Mouse (Mus musculus) neural tube, embryonic 10.5 days (tissue): ENCODE measurements at regions not wholly inside any gene's neighbourhood (a gene's known extent, or its start where the extent isn't known, plus 50 kb on each side); places are given as distances from the start of the nearest gene placed in this dataset.
A peak's percentile ranks its signal among the peaks of the same experiment; 100 is the strongest.

Experiments used
- DNase-seq: peaks from one replicate; pipeline ENCODE4 v3.0.0-alpha.2; 2017; ENCODE audit warnings: low spot score; ENCODE audit errors: extremely low spot score

DNA sequence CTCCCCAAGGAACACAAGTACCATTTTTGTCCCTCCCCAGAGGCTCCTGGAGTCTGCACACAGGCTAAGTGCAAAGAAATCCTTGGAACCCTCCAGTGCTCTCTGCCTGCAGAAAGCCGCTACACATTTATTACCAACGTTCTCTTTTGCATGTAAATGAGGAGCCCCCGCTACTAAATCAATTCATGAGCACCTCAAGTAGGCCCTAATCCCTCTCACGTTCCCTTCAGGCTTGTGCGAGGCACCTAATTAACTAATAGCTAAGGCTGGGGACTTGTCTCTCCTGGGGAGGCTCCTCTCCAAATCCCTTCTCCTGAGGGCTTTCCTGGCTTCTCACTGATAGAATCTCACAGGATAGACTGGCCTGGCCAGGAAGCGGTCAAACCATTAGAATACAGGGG is 568.6 kb upstream of the Adam5 start:
- no peak for DNase-seq

DNA sequence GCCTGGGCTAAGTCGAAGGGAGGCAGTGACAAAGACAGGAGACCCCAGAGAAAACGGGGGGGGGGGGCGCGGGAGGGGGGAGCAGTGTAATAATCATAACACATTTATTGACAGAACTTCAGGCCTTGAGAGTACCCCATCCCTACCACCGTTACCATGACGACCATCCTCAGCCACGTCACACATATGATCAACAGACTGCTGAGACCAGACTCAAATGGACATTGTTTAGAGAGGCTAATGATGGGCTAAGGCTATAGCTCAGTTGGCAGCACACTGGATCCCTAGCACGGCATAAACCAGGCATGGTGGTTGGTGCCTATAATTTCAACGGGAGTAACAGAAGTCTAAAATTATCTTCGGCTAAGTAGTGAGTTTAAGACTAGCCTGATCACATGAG is 565.8 kb upstream of the Adam5 start:
- no peak for DNase-seq

DNA sequence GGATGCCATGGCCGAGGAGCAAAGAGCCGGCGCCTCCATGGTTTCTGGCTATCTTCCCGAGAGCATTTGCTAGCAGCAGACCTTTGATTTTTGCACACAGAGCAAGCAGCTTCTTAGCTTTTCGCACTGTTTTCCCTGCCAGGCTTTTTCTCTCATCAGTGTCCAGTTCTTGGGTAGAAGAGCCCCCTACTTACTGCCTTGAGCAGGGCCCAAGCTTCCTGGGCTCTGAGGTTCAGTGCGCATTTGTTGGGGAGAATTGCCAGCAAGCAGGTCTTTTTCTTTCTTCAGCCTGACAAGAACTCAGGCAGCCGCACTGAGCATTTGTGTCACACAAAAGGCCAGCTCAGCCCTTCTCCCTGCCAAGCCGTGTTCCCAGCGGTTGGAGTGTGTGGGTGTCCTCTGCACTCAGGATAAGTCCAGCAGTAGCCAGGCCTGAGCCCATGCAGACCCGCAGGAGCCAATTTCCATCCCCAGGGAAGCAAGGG is 565.2 kb upstream of the Adam5 start:
- no peak for DNase-seq

DNA sequence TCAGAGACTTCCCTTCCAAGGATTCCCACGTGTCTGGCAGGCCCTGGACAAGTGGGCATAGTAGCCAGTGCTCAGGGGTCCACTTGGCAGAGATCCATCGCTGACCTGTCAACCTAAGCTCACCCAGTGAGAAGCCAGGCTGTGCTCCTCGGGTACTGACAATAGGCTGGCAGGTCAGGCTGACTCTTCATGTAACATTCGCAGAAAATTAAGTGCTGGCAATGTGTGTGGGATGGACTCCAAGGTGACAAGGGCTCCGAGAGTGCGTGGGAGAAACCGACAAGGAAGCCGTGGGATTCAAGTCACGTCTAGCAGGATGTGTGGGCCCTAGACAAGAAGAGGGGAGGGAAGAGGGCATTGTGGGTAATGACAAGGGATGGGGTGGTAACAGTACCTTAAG is 564.6 kb upstream of the Adam5 start:
- DNase-seq, result no peak

DNA sequence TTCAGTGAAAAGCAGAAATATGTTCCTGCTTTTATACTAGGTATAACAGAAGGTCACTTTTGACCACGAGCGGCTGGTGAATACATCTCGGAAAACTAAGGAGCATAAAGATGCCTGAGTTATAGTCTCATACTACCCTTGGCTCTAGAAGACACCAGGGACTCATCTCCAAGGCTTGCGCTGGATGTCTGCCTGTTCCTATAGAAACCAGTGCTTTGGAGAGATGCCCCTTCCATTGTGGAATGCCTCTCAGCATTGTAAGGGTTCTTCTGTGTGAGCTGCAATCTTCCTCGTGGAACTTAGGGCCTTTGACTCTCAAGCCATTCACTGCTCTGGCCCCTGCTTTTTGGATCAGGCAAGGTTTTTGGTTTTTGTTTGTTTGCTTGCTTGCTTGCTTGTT is 561.0 kb upstream of the Adam5 start:
- DNase-seq, result no peak

DNA sequence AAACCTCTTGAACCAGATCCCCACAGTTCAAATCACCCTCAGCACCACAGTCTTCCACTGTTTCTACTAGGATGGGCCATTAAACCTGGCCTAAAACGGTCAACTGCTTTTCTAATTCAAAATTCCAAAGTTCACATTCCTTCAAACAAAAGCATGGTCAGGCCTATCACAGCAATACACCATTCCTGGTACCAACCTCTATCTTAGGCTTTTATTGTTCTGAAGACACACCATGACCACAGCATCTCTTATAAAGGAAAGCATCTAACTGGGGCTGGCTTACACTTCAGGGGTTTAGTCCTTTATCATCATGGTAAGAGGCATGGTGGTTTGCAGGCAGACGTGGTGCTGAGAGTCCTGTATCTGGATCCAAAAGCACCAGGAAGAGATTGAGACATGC is 560.4 kb upstream of the Adam5 start:
- DNase-seq, result no peak

DNA sequence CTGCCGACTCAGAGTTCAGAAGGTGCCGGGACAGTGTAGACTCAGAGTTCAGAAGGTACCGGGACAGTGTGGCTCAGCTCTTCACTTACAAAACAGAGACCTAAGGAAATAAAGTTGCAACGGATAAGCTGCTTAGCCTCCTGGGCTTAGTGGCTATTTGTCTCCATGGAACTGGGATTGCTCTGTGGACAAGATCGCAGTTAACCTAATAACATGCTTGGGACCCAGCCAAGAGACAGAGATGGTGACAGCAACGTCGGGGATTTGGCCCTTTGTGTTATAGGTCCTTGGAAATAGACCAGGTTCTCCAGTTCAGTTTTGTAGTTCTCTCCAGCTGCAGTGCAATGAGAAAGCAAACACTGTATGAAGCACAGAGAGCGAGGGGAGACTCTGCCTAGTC is 549.1 kb upstream of the Adam5 start:
- no peak for DNase-seq

DNA sequence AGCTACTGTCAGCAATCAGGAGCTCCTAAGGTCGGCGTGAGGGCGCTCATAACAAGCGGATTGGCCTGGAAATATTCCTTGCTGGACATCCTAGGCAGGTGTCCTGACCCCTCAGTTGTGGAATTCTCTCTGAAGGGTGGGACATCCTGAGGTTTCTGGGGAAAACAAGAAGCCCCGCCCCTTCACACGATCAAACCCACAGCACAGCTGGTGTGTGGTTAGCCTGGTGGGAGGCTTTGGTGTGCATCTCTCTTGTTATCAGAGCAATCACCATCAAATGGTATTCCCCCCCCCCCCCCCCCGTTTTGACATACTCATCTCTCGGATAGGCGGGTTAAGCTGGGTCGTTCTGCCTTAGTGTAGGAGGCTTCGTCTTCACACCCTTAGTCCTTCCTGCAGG is 546.8 kb upstream of the Adam5 start:
- DNase-seq, result no peak

DNA sequence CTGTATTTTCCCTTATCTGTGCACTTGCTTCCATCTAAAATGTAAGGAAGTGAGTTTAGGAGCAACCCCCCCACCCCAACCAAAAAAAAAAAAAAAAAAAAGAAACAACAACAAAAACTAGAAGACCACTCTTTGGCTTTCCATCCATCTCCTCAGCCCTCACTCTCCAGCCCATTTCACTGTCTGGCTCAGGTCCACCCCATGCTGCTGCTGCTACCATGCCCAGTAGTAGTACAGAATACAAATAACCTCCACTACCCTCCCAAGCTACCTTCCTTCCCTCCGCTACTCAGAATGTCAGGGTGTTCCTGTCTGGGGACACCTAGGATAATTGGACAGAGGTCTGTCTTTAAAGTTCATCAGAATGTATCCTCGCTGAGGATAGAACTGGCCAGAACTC is 545.2 kb upstream of the Adam5 start:
- DNase-seq, result no peak

DNA sequence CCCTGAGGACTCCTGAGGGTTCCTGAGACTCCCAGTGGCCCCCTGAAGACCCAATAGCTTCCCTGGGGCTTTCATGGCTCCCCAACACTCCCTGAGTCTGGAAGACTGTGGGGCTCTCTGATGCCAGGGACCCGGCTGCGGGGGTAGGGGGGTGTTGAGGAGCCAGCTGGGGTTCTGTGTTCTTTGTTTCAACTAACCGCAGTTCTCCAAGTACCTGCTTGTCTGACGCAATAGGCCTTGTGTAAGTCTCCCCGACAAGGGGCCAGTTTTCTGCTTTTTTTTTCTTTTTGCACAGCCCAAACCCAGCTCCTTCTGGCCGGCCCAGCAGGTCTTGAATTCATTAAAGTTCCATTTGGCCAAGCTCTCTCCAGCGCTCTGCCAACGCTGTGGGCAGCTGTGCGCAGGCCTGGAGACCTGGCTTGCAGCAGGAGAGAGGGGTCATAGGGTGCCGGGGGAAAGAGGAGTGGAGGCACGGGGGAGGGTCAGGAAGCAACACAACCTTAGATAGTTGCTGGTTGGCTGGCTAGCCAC is 544.5 kb upstream of the Adam5 start:
- peak; percentile 73 for DNase-seq

DNA sequence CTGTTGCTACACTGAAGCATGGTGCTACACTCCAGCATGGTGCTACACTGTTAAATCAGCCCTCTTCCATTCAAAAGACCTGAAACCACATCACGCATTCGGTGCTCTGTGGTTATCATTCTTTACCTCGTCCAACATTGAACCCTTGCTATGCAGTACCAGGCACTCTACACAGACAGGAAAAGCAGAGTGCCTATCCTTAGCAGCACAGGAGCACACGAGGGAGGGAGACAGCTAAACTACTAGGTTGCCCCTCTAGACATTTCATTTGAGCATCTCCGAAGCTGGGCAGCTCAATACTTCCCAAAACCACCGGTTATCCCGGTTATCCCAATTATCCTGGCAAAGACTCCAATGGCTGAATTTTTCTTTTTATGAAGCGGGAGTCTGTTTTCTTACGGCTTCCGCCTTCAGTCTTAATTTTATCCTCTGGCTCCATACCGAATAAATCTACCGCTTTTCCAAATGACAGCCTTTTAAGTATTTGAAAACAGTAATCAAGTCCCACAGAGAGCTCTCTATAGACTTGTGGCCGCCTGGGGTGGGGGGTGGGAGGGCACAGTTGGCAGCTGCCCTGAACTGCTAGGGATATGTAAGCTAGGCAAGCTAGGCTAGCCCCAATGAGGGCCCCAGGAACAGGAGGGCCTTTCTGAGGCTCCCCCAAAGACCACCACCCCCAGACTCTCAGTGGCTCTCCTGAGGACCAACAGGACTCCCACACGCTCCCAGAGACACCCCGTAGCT is 543.8 kb upstream of the Adam5 start:
- DNase-seq, result no peak

DNA sequence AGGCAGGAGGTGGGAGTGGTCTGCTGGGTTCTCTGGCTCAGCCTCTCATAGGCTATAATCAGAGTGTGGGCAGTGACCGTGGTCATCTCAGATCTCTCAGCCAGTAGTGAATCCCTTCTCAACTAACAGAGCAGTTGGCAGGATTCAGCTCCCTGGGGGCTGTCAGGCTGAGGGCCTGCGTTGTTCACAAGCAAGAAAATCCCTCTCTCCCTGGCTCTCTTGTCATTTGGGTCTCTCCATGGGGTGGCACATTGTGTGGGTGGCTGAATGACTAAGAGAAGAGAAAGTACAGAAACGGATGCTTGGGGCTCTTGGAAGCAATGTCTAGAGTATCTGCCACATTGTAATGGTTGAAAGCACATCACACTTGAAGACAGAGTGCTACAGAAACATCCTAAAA is 542.0 kb upstream of the Adam5 start:
- no peak for DNase-seq

DNA sequence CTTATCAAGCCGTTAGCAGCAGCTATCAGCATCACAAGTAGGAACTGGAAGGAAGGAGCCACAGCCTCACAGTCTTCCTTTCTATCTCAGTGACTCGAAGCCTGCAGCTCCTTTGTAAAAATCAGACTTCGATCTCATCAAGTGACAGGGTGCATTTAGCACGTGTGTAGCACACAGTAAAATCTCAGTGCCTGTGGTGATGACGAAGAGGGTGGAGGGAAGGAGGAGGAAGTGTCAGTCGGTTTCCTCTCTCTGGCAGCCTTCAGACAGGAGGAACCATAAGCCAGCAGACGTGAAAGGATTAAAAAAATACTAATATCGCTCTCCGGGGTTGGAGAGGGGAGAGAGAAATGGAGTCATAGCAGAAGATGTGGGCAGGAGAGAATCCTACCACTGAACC is 538.5 kb upstream of the Adam5 start:
- DNase-seq, result no peak

DNA sequence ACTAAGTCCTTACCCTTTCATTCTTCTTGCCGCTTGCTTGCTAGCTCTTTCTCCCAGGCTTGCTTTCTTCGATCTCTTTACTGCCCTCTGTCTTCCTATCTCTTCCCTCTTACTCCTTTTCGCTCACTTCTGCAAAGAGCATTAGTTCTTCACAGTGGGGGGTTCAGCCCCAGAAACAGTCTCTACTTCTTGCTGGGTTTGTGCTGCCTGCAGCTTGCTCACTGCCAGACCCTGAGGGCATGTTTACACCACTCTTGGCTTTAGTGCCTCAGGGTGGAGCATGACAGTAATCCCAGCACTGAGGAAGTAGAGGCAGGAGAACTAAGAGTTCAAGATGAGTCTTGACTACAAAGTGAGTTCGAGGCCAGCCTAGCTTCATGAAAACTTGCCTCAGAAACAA is 538.0 kb upstream of the Adam5 start:
- DNase-seq, result no peak

DNA sequence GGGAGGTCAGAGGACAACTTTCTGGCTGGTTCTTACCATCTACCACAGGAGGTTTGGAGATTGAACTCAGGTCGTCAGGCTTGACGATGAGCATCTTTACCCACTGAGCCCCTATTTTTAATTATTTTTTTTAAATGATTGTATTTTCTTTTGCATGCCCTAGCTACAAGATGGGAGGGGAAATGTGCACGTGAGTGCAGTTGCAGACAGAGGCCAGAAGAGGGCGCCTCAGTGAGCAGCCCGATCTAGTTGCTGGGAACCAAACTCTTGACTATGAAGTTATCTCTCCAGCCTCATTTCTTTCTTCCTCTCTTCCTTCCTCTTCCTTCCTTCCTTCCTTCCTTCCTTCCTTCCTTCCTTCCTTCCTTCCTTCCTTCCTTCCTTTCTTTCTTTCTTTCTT is 537.3 kb upstream of the Adam5 start:
- DNase-seq, result no peak

DNA sequence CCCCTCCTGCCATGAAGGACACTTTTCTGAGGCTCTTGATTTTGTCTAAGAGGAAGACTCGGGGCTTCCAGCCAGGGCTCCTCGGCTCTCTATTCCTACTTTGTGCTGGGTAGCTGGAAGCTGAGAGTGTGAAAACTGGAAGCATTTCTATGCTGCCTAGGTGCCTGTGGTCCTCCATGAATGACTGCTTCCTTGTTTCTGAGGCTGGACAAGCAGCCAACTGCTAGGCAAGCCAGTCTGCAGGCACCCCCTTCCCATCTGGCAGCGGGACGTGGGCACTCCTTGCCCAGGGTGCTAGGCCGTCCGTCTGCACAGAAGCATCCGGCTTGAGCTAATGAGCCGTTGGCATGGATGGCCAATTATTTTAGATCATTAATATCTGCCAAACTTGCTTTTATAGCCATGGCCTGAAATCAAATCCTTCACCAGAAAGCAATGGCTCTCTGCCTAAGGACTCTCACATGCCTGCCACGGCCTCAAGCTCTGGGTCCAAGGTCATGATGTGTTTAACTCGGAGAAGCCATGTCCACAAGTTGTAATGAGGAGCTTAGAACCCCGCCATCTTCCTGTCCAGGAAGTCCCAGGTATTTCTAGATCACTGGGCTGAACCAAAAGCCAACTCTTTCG is 534.5 kb upstream of the Adam5 start:
- DNase-seq, result no peak

DNA sequence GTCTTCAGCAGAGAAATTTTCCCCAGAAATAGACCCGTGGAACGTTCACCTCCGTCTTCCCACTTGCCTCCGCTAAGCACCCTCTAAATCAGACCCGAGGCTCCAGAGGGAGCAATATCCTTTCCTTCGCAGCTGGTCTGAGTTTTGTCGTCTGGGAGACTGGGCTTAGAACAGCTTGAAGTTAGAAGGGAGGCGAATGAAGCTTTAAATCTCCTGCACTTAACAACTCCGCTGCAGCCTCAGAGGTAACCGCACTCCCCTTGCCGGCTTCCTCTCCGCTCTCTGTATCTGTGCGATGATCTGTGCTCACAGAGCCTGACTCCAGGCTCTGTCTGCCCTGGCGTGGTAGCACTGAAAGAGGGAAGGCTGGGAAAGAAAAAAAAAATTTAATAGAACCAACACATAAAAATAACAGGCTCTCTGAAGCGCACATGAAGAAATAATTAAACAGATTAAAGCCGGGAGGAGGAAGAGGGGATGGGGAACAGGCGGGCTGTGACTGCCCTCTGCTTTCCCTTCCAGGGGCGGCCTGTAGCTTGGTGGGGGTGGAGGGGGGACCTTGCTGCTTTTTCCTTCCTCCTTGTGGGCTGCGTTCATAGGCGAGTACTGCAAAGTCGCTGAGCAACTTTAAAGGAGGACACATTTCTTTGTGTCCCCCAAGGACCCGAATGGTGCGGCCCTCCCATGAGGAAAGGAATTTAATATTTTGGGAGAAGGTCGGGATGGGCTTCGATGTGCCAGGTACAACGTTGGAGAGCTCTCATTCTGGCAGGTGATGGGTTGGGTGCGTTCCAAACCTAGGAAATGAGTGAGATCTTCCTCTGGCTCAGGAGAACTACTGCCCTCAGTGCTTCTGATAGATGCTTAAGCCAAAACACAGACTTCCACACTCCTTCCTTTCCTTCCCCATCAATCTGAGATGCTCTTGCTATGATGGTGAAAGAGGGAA is 529.9 kb upstream of the Adam5 start:
- peak; percentile 47 for DNase-seq

DNA sequence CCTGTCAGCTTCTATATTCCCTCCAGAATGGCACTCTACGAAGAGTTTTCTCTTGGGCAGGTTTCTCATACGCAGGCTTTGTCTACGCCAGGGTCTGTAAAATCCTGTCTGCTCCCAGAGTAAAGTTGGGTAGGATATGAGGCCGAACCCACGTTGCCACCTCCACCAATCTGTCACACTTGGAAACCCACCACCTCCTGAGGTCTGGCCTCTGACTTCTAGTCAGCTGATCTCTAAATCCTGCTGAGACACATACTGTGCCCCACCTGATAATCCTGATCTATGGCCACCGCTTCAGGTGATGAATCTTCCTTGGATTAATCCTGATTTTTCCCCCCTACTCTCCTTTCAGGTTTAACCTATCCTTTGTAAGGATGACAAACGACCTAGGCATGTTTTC is 529.2 kb upstream of the Adam5 start:
- DNase-seq, result no peak

DNA sequence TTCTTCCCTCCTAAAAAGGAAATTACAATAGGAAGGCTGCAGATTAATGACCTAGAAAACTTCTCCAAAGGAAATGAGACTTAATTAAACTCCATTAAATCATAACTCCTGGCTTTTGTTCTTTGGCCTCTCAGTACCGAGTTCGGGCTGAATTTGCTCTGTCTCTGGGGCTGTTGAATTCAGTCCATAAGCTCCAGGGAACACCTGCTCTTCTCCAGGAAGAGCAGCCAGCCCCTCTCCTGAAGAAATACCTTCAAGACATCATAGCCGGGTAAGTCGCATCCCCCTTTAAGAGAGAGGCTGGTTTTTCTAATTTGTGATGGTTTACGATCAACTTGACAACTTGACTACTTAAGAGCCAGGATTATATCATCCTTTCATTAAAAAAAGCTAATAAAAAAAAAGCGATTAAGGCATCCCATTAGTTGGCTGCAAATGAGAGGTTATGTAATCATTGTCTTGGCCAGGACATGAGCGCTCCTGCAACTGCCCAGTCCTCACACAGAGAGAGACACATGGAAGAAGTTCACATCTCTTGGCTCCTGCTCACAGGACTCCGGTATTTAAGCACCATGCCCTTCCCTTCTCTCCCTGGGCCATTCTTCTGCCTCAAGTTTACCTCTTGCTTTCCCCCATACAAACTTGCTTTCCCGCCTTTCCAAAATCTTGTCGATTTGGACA is 524.0 kb upstream of the Adam5 start:
- no peak for DNase-seq

DNA sequence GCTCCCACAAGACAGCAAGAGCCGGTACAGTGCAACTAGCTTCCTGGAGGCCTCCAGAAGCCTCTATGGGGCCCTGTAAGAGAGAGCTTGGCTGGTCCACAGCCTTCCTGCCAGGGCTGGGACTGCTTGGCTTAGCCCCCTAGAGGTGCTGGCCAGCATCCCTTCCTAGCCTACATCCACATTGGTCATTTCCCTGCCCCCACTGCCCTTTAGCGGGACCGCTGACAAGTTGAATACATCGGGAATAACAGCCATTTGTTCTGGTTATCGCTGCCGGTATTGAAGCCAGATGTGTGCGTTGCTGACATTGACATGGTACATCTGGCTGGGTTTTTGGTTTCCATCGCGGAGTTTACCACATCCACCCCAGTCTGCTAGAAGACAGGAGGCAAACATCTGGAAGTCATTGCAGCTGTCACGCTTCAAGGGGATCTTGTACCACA is 519.0 kb upstream of the Adam5 start:
- peak; percentile 81 for DNase-seq

DNA sequence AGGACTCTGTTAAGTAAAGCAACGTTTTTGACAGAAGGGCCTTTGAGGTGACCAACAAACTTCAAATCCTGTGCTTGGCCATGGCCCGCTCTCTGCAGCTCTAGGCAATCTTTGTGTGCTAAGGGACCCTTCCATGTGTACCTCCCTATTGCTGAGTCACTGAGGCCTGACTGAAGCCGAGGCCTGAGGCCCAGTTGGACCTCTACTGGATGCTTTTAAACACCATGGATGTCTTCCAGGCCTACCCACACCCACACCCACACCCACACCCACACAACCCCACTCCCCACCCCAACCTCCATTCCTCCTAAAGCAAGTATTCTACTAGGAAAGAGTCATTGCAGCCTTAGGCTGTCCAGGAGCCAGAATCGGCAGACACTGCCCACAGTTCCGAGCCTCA is 518.3 kb upstream of the Adam5 start:
- DNase-seq, result no peak
